Mouse (Mus musculus) inflammation-experienced regulatory T-cells, adult 6 months (primary cell): ENCODE measurements around the gene Gbx2. TPM values are rescaled to one million over a fixed set of nuclear protein-coding genes. Genes with fewer than 3 reads are reported as not detected.

Source experiments
- ATAC-seq: one replicate; pipeline ENCODE4 v1.8.0; 2017
- polyA plus RNA-seq, 3 experiments: library from polyadenylated mRNA; unstranded; fragments of 100-300 nt; shearing (Covaris generic); gene quantifications; one replicate each; pipeline ENCODE4 v1.2.1; 2017

Gene Gbx2
- polyA plus RNA-seq, 3 experiments from 2014 or later: not detected

DNA sequence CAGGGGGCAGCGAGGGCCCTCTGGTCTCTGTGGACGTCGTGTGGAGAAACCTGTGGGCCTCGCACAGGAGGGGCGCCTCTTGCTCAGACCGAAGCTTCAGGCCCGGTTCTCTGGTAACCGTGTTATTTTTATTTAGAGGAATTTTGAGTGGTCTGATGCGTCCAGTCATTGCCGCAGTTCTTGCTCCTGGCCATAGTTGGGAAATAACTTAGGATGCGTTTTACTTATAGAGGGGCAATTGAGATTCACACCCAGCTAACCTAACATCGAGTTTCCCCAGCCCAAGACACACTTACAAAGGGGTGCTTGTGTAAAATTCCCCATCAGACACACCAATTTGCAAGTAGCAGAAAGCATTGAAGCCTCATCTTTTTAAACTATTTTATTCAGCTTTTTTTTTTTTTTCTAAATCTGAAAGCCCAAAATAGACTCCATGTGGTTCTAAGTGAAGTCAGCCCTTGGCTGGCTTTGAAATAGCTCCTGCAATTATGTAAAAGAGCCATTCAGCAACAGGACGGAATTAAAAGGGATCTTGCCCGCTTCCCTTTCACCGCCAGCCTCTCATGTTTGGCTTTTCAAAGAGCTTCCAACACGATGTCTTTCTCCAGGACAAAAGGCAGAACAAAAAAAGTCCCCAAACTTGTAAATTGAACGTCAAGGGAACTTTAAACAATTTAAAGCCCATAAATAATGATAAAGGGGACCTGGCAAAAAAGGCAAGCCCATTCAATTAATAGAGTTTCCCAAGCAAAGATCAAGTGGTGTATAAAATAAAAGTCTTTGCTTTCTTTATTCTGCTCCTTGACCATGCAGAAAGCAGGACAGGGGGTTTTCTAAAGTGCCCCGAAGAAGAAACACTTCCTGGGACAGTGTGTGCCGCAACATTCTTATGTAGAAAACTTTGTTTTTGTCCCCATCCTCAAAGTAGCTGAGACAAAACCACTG is 3.6 kb upstream of the Gbx2 start:
- no peak for ATAC-seq

- ATAC-seq: no peak
Measured at GRCm38 (mm10) chr1:89933786-89934185, 2.8 kb upstream of the Gbx2 start.

GRCm38 (mm10) chr1:89933028-89933427 is 2.0 kb upstream of the Gbx2 start:
- no peak for ATAC-seq

GRCm38 (mm10) chr1:89932616-89933015 is 1.6 kb upstream of the Gbx2 start:
- ATAC-seq: no peak

GRCm38 (mm10) chr1:89932021-89932423 is 1.0 kb upstream of the Gbx2 start:
- no peak for ATAC-seq

- no peak for ATAC-seq
Measured at GRCm38 (mm10) chr1:89930551-89930950, 428 bp downstream of the Gbx2 start.

DNA sequence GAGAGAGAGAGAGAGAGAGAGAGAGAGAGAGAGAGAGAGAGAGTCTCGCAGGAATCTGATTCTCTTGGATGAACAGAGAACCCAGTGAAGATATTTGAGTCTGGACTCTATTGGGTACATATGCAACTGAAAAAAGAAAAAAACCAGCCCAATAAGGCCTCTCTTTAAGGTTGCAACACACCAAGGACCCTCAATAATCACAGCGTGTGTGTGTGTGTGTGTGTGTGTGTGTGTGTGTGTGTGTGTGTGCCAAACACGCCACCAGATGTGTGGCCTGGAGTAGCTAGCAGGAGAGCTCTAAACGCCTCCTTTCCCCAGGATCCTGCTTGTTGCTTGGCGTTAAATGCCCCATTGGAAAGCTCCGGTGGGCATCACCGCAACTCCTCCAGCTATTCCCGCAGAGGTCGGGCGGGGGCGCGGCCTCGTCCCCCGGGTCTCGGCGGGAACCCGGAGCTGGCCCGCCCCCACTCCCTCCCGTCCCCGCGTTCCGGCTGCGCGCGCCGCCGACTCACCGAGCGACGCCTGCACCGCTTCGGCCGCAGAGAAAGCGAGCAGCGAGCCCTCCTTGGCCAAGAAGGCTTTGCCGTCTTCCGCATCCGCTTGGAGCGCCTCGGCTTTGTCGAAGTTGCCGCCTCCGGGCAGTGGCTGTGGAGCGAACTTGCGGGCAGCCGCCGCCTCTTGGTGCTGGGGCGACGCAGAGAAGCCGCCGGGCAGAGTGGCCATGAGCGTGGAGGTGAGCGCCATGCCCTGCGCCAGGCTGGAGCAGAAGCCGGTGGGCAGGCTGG is 1.1 kb downstream of the Gbx2 start:
- ATAC-seq: no peak

DNA sequence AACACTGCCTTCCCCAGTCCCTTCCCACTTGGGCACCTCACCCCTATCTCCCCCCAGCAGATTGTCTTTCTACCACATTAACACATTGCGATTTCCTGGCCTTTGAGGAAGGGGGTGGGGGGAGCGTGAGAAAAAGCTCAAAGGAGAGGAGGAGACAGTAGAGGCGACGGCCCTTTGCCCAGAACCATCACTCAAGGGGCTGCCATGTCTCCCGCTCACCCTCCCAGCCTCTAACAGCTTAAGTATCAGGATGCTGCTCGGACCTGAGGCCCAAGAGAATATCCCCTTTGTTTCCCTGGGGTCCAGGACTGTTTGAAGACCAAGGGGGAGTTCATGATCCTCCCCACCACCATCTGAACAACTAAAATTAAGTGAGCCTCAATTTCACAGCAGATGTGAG is 1.8 kb downstream of the Gbx2 start:
- ATAC-seq: no peak

- ATAC-seq: no peak
Measured at GRCm38 (mm10) chr1:89928676-89929075, 2.3 kb downstream of the Gbx2 start.

DNA sequence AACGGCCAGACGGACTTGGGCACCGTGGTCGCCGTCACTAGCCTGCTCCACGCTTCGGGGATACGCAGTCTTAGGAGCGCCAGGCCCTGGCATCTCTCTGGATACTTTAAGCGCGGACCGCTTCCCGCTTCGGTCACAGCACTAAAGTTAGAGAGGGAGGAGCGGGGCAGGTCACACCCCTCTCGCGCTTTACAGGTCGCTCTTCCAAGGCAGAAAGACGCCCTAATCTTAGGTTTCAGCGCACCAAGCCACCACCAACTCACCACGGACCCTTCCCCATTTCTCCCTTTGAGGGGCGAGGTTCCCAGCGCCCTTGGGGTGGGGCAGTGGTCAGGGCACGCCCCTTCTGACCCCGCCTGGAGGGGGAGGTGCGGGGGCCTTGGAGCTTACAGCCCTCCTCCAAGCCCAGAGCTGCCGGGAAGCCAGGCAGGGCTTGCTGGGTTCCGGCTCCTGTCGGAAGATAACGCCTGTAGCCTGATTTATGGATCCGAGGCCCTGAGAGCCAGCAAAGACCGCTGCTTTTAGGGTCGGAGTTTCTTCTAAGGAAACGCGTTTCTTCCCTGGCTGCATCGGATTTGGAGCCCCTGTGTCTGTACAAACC is 3.8 kb downstream of the Gbx2 start:
- ATAC-seq: no peak

- ATAC-seq: no peak
Measured at GRCm38 (mm10) chr1:89926583-89927060, 4.4 kb downstream of the Gbx2 start.

DNA sequence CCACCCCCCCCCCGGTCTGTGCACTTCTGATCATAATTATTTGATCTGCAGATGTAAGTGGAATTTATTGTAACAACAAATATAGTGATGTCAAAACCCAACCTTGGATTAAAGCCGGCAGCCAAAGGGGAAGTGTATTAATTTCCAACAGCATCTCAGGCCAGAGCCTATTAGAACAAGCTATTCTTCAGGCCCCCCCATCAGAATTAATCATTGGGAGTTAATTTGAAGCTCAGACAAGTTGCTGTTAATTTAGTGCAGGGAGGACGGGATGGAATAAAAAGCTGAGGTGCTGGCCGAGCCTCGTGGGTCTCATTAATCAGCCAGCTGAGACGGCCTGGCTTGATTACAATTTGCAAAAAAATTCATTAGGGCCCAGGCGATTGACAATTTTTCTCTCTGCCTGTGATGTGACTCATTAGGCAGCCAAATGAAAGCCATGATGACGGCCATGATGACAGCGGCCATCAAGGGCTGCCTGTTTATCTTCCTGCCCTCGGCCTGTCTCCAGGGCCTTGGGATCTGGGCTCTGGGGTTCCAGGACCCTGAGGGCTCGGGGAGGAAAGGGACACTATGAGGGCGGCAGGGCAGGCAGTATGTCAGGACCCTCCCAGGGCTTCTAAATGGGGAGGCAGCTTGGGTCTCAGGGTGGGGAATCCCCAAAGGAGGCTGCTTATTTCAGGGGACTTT is 5.3 kb downstream of the Gbx2 start:
- ATAC-seq: no peak

GRCm38 (mm10) chr1:89923642-89924020 is 7.3 kb downstream of the Gbx2 start:
- ATAC-seq: no peak

- no peak for ATAC-seq
Measured at GRCm38 (mm10) chr1:89922883-89923641, 7.9 kb downstream of the Gbx2 start.

- ATAC-seq: no peak
Measured at GRCm38 (mm10) chr1:89922282-89922681, 8.7 kb downstream of the Gbx2 start.

DNA sequence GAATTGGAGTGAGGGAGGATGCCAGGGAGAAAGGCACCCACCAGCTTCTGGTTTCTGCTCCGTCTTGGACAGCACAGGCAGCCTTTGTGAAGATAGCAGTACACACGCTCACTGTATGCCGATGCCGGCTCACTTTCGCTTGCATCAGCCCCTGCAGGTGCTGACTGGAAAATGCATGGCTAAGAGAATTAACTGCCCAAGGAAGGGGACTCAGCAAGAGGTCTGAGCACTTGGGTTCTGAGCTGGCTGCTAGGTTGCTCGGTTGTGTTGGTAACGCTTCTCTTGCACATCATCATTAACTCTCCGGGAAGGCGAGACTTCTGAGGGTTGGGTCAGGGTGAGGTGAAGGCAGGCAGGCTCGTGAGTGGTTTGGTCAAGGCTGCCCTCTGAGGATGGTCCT is 9.2 kb downstream of the Gbx2 start:
- ATAC-seq: no peak

DNA sequence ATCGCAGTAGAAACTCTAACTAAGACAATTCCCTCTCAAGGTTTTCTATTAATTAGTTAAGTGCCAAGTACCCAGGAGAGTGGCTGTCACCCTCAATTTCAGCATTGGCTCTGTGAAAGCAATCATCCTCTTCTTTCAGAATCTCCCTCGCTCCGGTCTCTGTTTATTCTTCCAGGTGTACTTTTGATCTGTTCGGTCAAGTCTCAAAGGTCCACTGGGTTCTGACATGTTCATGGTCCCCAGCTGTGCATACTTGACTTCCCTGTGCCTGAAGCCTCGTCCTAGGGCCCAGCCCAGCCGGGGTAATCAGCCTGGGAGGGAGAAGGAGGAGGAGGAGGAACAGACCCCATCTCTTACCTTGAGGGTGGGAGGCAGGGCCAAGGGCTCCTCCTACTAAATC is 11.8 kb downstream of the Gbx2 start:
- ATAC-seq: no peak

- ATAC-seq: no peak
Measured at GRCm38 (mm10) chr1:89918111-89918510, 12.9 kb downstream of the Gbx2 start.

- ATAC-seq: no peak
Measured at GRCm38 (mm10) chr1:89913611-89914010, 17.4 kb downstream of the Gbx2 start.

DNA sequence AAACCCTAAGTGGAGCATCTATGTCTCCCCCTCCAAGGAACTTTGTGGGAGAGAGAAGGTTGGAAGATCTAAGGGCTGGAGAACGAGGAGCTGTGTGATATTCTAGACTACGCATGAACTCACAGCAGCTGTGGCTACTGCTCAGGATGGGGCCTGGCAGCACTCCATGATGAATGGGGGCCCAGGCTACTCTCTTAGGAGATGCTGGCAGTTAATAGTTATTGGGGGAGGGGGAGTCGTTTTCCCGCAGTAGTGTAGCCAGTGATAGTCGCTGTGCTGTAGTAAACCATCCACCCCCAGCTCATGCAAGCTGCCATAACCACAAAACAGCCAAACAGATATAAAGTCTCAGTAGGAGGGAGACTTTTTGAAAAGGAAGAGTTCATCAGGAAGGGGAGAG is 18.6 kb downstream of the Gbx2 start:
- no peak for ATAC-seq

GRCm38 (mm10) chr1:89909796-89910195 is 21.2 kb downstream of the Gbx2 start:
- no peak for ATAC-seq

GRCm38 (mm10) chr1:89902641-89903040 is 28.3 kb downstream of the Gbx2 start:
- ATAC-seq: no peak
